Mouse (Mus musculus) kidney, adult 8-10 months (tissue): Measurements from ENCODE around the gene Syp.

ENCODE experiments used
- DNase-seq, 2 experiments: peaks; one replicate each; pipeline ENCODE4 v3.0.0; 2022

Gene Syp

GRCm38 (mm10) chrX:7664791-7665190, 26.5 kb downstream of the Syp start:
- DNase-seq, result no peak

- no peak for DNase-seq
These were observed 27.6 kb downstream of the Syp start for GRCm38 (mm10) chrX:7665739-7666502.

GRCm38 (mm10) chrX:7670390-7670881, 32.2 kb downstream of the Syp start:
- peak; percentile 48 to 54 for DNase-seq

GRCm38 (mm10) chrX:7670921-7671623, 32.8 kb downstream of the Syp start, which contains the start of gene Plp2:
Gene Plp2 (minus strand): TSS chrX:7671390.
- peak in 1 of 2 experiments; percentile 25 for DNase-seq

- DNase-seq, result no peak
These were observed 34.5 kb downstream of the Syp start for GRCm38 (mm10) chrX:7672739-7673138.

- no peak for DNase-seq
These were observed 35.5 kb downstream of the Syp start for GRCm38 (mm10) chrX:7673578-7674281.

- DNase-seq, result peak in 1 of 2 experiments; percentile 16
These were observed 36.2 kb downstream of the Syp start for GRCm38 (mm10) chrX:7674284-7675000.

- DNase-seq, result no peak
These were observed 36.7 kb downstream of the Syp start for GRCm38 (mm10) chrX:7675001-7675380.

- no peak for DNase-seq
These were observed 40.7 kb downstream of the Syp start for GRCm38 (mm10) chrX:7678986-7679385.

GRCm38 (mm10) chrX:7679405-7680056, 41.3 kb downstream of the Syp start:
- DNase-seq, result peak; percentile 95

GRCm38 (mm10) chrX:7680057-7680412, 41.8 kb downstream of the Syp start:
- DNase-seq, result no peak

- DNase-seq, result peak; percentile 66 to 67
These were observed 42.6 kb downstream of the Syp start, which contains the start of gene Magix for GRCm38 (mm10) chrX:7680864-7681263. Gene Magix (minus strand): TSS chrX:7681251.

- no peak for DNase-seq
These were observed 50.0 kb downstream of the Syp start for GRCm38 (mm10) chrX:7688321-7688720.

- DNase-seq, result no peak
These were observed 52.2 kb downstream of the Syp start for GRCm38 (mm10) chrX:7690486-7690885.

- DNase-seq, result peak in 1 of 2 experiments; percentile 45
These were observed 54.6 kb downstream of the Syp start for GRCm38 (mm10) chrX:7692862-7693261.

GRCm38 (mm10) chrX:7696520-7696919, 58.2 kb downstream of the Syp start:
- DNase-seq, result no peak

- DNase-seq, result peak; percentile 85 to 90
These were observed 58.7 kb downstream of the Syp start, which contains the start of gene Gpkow for GRCm38 (mm10) chrX:7696954-7697381. Gene Gpkow (plus strand): TSS chrX:7697131.
